In the genomic region with DNA sequence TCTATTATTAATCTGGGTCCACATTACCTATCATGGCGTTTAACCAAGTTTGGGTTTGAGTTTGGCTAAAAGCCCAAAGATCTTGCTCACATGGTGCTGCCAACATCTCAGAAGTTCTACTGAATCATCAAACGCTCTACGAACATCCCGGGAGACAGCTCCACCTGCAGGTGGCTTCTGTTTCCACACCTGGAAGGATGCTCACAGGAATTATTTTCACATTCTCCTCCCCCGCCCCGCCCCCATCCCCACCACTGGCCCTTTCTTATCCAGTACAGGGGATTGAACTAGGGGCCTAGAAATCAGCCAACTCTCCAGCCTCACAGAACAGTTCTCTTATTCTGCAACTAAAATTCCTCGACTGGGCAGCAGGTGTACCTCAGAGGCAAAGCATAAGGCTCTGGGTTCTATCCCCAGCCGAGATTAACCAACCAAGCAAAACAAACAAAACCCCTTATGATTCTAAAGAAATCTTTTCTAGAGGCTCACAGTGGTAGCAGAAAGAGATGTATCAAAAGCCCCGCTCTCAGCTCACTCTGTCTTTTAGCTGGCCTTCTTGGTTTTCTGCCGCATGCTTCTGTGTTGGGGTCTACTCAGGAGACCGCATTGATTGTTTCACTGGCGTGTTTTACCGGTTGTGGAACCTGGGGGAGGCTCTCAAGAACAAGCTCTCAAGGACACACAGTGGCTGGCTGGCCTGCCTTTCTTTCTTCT, we compare ENCODE assay signal across 8 mouse cellular contexts. TPM values are rescaled to one million over a fixed set of nuclear protein-coding genes. Genes with fewer than 3 reads are reported as not detected.
DNase-seq lines count a peak whose midpoint lies in the region; ATAC-seq and TF ChIP-seq lines count a peak whose summit lies in the region.

No protein-coding gene starts in this region.

- H3K4me2 ChIP-seq in intestine, embryonic 14.5 days (ENCODE audit: low read length): peak overlapping the region; percentile 35

- H3K27me3 ChIP-seq in intestine, embryonic 14.5 days (replicated peaks; ENCODE audit: control insufficient read depth, insufficient read depth, low read length): no peaks in the 10 kb centered on the region
- no peaks in the 10 kb centered on the region for H3K27me3 ChIP-seq in midbrain, embryonic 10.5 days (ENCODE audit: low read depth, poor library complexity, severe bottlenecking)
- H3K27me3 ChIP-seq in splenic B cell, adult 2 months (ENCODE audit: control insufficient read depth, insufficient read depth, low read length, poor library complexity, severe bottlenecking): 0 out of 2 replicates have a peak, but pooled peaks cover 2% of the 10 kb centered on the region

- intact Hi-C loops in gastrocnemius, adult 2 months (cut with DNase I): loop anchor here (1.0 to 10.0 kb wide), 3 partner anchors 76 to 200 kb away; partner anchors contain the start of gene Tubb2a
- intact Hi-C loops in left cerebral cortex, postnatal 4 days (cut with DNase I): loop anchor here (2.0 kb wide), 2 partner anchors 22 to 108 kb away; no protein-coding TSS in a partner anchor

- peaks cover 26% of the 10 kb centered on the region for H3K4me1 ChIP-seq in intestine, embryonic 14.5 days (replicated peaks; ENCODE audit: control insufficient read depth, insufficient read depth, low read length)
- H3K4me1 ChIP-seq in midbrain, embryonic 10.5 days: peaks cover 43% of the 10 kb centered on the region

- DNase-seq in urinary bladder, adult 18-20 months (ENCODE audit: low spot score in 2 of 2): peak; percentile 62 to 65
- no peak for DNase-seq in urinary bladder, postnatal 10 days (ENCODE audit: low spot score)
- DNase-seq in cerebellum, postnatal 4 days (ENCODE audit: low spot score in 2 of 2): peak; percentile 55 to 85
- peak; percentile 73 for DNase-seq in gastrocnemius, adult 2 months
- DNase-seq in intestine, embryonic 14.5 days (ENCODE audit: low spot score): peak; percentile 78
- peak; percentile 90 for DNase-seq in left cerebral cortex, postnatal 4 days
- DNase-seq in midbrain, embryonic 10.5 days (ENCODE audit: low spot score): peak; percentile 75
- peak; percentile 82 for DNase-seq in splenic B cell, adult 2 months (ENCODE audit: low read depth, low spot score)

- 40% methylated on average over 13 of the region's 13 CpGs for WGBS in intestine, embryonic 14.5 days
- WGBS in midbrain, embryonic 10.5 days: 51% methylated on average over 13 of the region's 13 CpGs

- no peaks in the 10 kb centered on the region for H3K9me3 ChIP-seq in intestine, embryonic 14.5 days (ENCODE audit: control insufficient read depth, low read length)
- H3K9me3 ChIP-seq in midbrain, embryonic 10.5 days (replicated peaks): no peaks in the 10 kb centered on the region

- peak overlapping the region; percentile 63 for H3K4me3 ChIP-seq in gastrocnemius, adult 2 months
- no peak overlapping the region for H3K4me3 ChIP-seq in intestine, embryonic 14.5 days (ENCODE audit: low read depth, low read length)
- no peak overlapping the region for H3K4me3 ChIP-seq in midbrain, embryonic 10.5 days

- no peaks in the 10 kb centered on the region for H3K36me3 ChIP-seq in intestine, embryonic 14.5 days (ENCODE audit: control insufficient read depth, insufficient read depth, low read length)
- H3K36me3 ChIP-seq in midbrain, embryonic 10.5 days: no peaks in the 10 kb centered on the region
- no peaks in the 10 kb centered on the region for H3K36me3 ChIP-seq in splenic B cell, adult 2 months (ENCODE audit: control insufficient read depth, insufficient read depth, low read length, poor library complexity, severe bottlenecking)

- H3K9ac ChIP-seq in intestine, embryonic 14.5 days (ENCODE audit: low read length): 0 out of 2 replicates have a peak overlapping the region, but pooled peaks have one; percentile 34

- peak overlapping the region; percentile 71 for H3K27ac ChIP-seq in gastrocnemius, adult 2 months
- H3K27ac ChIP-seq in intestine, embryonic 14.5 days (ENCODE audit: low read depth): peak overlapping the region; percentile 62; the same call in 1 of the 2 replicates
- H3K27ac ChIP-seq in midbrain, embryonic 10.5 days (replicated peaks): peak overlapping the region; percentile 84

- ATAC-seq in intestine, embryonic 14.5 days (replicated peaks; ENCODE audit: low FRiP score, low TSS enrichment, low read depth): peak; percentile 53

- TF ChIP-seq CTCF in gastrocnemius, adult 2 months (IDR thresholded peaks at IDR 0.05): peak; percentile 80

RNA-seq across cellular contexts. Expression of gene Psmg4, which starts 8.4 kb away (rescaled TPM):
- 10 to 100 TPM; 13.6 to 14.4 TPM for total RNA-seq in gastrocnemius, adult 2 months (2021)
- 86.8 and 90.8 TPM in 2 replicates for polyA plus RNA-seq in intestine, embryonic 14.5 days (2014; fragmentation: Nextera tagmentation; extraction: Ambion mirVana)
- total RNA-seq in left cerebral cortex, postnatal 4 days (2021): 10 to 100 TPM; 45.5 to 46.4 TPM
- 122 and 124 TPM in 2 replicates for polyA plus RNA-seq in midbrain, embryonic 10.5 days (2016; fragmentation: Nextera tagmentation; extraction: Ambion mirVana)

RNA-seq across cellular contexts. Expression of gene Tubb2b, which starts 24.1 kb away (rescaled TPM):
- 1 to 10 TPM; 1.5 to 3.2 TPM for total RNA-seq in gastrocnemius, adult 2 months (2021)
- 35.5 and 41.5 TPM in 2 replicates for polyA plus RNA-seq in intestine, embryonic 14.5 days (2014; fragmentation: Nextera tagmentation; extraction: Ambion mirVana)
- total RNA-seq in left cerebral cortex, postnatal 4 days (2021): 1,000 to 10,000 TPM; 3,894 to 3,983 TPM
- 202 and 279 TPM in 2 replicates for polyA plus RNA-seq in midbrain, embryonic 10.5 days (2016; fragmentation: Nextera tagmentation; extraction: Ambion mirVana)

Comparison
In these comparisons a context has a peak if more than half of its experiments do, and no peak if none do; other contexts are left out.
1. RNA of gene Tubb2b, which starts 24.1 kb away (total RNA-seq): 3,894 to 3,983 TPM in left cerebral cortex, postnatal 4 days; 1.5 to 3.2 TPM in gastrocnemius, adult 2 months; every median in the first group is over 100 times any median in the second.
2. Peak in every context shown above with its lines, with median percentiles within 50 percentile points of each other: H3K27ac ChIP-seq.